Mouse (Mus musculus) forebrain, embryonic 11.5 days (tissue): ENCODE measurements around the gene Pum1. TPM values are rescaled to one million over a fixed set of nuclear protein-coding genes. Genes with fewer than 3 reads are reported as not detected.

Experiments
- ATAC-seq: fragments of 200-750 bp; cut with Nextera tagmentation; replicated peaks from 2 replicates; pipeline ENCODE4 v1.8.0; 2017; ENCODE audit warnings: moderate TSS enrichment; ENCODE audit not compliant: low FRiP score
- DNase-seq: peaks from one replicate; pipeline ENCODE4 v3.0.0-alpha.2; 2017; ENCODE audit warnings: low spot score
- H3K27ac ChIP-seq: fragments of 300-500 bp; sonication (generic); 2 replicates; pipeline ENCODE4 v1.5.1; 2014; ENCODE audit warnings: low read depth, low read length
- H3K27me3 ChIP-seq: fragments of 300-500 bp; sonication (generic); 2 replicates; pipeline ENCODE4 v1.6.1; 2014; ENCODE audit warnings: mild to moderate bottlenecking, low read length, mixed read lengths; ENCODE audit not compliant: control insufficient read depth, insufficient read depth
- H3K36me3 ChIP-seq: fragments of 300-500 bp; sonication (generic); 2 replicates; pipeline ENCODE4 v1.6.1; 2014; ENCODE audit warnings: mild to moderate bottlenecking, low read length, moderate library complexity, mixed read lengths; ENCODE audit not compliant: control insufficient read depth, insufficient read depth
- H3K4me1 ChIP-seq: fragments of 300-500 bp; sonication (generic); replicated peaks from 2 replicates; pipeline ENCODE4 v1.6.1; 2014; ENCODE audit warnings: low read length, mixed read lengths; ENCODE audit not compliant: control insufficient read depth, insufficient read depth
- H3K4me2 ChIP-seq: fragments of 300-500 bp; sonication (generic); 2 replicates; pipeline ENCODE4 v1.6.1; 2014; ENCODE audit warnings: low read depth, mild to moderate bottlenecking, low read length, moderate library complexity, mixed read lengths; ENCODE audit not compliant: severe bottlenecking
- H3K4me3 ChIP-seq: fragments of 300-500 bp; sonication (generic); 2 replicates; pipeline ENCODE4 v1.5.1; 2014; ENCODE audit warnings: low read depth, low read length
- H3K9ac ChIP-seq: fragments of 300-500 bp; sonication (generic); 2 replicates; pipeline ENCODE4 v1.6.1; 2014; ENCODE audit warnings: low read length
- H3K9me3 ChIP-seq: fragments of 300-500 bp; sonication (generic); 2 replicates; pipeline ENCODE4 v1.6.1; 2016; ENCODE audit warnings: low read length, mixed read lengths; ENCODE audit not compliant: control insufficient read depth
- WGBS: fragments of 180-500 bp; shearing (Covaris S2); extraction: QIAGEN DNeasy Blood & Tissue Kit; methylation state at CpG from one replicate; pipeline ENCODE4 v1.1.7; 2014; 5-methylcytosine and 5-hydroxymethylcytosine counted together
- polyA plus RNA-seq: library from polyadenylated mRNA; unstranded; fragments of >200 nt; fragmentation: Nextera tagmentation; extraction: Ambion mirVana; gene quantifications from 2 replicates; pipeline ENCODE4 v1.2.1, GENCODE M21; 2014

Pum1 gene
- polyA plus RNA-seq, 1 experiment from 2014 or later = 131 TPM

GRCm38 (mm10) chr4:130810845-130811244, 147.7 kb downstream of the Pum1 start:
- H3K9ac ChIP-seq = no peak overlapping the region
- H3K36me3 ChIP-seq = no peaks in the 10 kb centered on the region
- H3K27ac ChIP-seq = no peak overlapping the region
- H3K27me3 ChIP-seq = no peaks in the 10 kb centered on the region
- H3K4me3 ChIP-seq = no peak overlapping the region
- DNase-seq = no peak
- H3K4me2 ChIP-seq = no peak overlapping the region
- no peak for ATAC-seq
- H3K9me3 ChIP-seq = no peaks in the 10 kb centered on the region
- WGBS = 17% methylated on average over 2 of the region's 3 CpGs
- peaks cover 6% of the 10 kb centered on the region; the same call in 1 of the 2 replicates for H3K4me1 ChIP-seq

DNA sequence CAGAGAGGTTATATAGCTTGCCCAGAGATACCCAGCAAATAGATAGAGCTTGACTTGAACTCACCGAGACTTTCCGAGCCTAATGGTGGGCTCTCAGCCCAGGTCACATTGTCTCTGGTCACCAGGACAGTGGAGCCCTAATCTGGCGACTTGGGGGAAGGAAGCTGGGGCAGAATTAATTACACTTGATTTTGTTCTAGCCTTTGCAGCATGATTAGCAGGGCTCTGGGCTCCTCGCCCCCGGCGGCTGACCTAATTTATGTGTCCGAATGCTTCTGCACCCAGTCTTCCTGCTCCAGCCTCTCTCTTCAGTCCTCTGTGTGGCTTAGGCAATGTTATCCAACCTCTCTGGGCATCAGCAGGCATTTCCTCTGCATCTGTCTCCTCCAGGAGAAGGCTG, 148.3 kb downstream of the Pum1 start:
- 38% methylated on average over 7 of the region's 7 CpGs for WGBS

DNA sequence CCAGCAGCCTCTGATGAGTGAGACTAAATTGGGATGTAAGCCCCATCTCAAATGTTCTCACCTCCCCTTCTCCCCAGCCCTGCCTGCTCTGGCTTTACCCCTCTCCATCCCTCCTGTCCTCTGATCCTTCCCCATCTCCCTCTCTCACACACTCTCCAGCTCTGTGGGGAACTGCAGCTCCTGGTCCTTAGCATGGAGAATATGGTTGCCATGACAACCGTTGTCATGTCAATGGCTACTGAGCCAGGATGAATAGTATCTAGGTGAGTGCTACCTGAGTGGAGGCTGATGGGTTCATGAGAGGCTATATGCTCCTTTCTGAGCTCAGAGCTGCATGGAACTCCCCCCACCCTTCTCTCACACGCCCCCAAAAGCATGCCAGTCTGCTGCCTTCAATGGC, 150.8 kb downstream of the Pum1 start:
- H3K4me1 ChIP-seq = peaks cover 6% of the 10 kb centered on the region; the same call in 1 of the 2 replicates
- H3K27me3 ChIP-seq = no peaks in the 10 kb centered on the region
- no peak overlapping the region for H3K4me3 ChIP-seq
- WGBS = 46% methylated on average over 2 of the region's 2 CpGs
- peak; percentile 51; the same call in 1 of the 2 replicates for ATAC-seq
- H3K36me3 ChIP-seq = no peaks in the 10 kb centered on the region
- no peak for DNase-seq
- H3K27ac ChIP-seq = no peak overlapping the region
- H3K9me3 ChIP-seq = no peaks in the 10 kb centered on the region
- H3K4me2 ChIP-seq = no peak overlapping the region
- no peak overlapping the region for H3K9ac ChIP-seq

More for the DNA sequence above, 148.3 kb downstream of the Pum1 start:
- ATAC-seq = no peak
- Histone ChIP-seq H3K4me1 (peaks cover 6% of the 10 kb centered on the region; the same call in 1 of the 2 replicates), H3K9ac (no peak overlapping the region), H3K4me3 (no peak overlapping the region), H3K4me2 (no peak overlapping the region), H3K27me3 (no peaks in the 10 kb centered on the region), H3K27ac (no peak overlapping the region), H3K9me3 (no peaks in the 10 kb centered on the region), H3K36me3 (no peaks in the 10 kb centered on the region)
- DNase-seq = no peak

- Histone ChIP-seq H3K9me3 (no peaks in the 10 kb centered on the region), H3K27ac (no peak overlapping the region), H3K4me1 (peaks cover 6% of the 10 kb centered on the region; the same call in 1 of the 2 replicates), H3K4me3 (no peak overlapping the region), H3K9ac (no peak overlapping the region), H3K4me2 (no peak overlapping the region), H3K36me3 (no peaks in the 10 kb centered on the region), H3K27me3 (no peaks in the 10 kb centered on the region)
- 66% methylated on average over 8 of the region's 8 CpGs for WGBS
- DNase-seq = no peak
- ATAC-seq = no peak
Observed at GRCm38 (mm10) chr4:130814742-130815330, 151.7 kb downstream of the Pum1 start.

DNA sequence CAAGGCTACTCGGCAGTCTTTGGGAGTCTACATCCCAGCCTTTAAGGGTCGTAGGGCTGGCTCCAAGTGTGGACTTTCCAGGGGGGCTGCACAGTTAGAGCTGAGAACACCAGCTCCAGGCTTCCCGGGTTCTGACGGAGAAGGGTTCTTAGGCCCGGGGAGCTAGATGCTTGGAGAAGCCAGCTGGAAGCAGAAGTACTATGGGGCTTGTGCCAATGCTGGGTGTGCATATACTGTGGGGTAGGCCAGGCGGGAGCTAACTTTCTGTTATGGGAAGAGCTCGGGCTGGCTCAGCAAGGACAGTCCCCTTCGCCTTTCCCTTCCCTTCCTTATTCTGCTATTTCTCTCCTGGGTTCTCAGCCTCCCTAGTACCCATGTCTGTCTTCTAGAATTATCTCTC, 152.7 kb downstream of the Pum1 start:
- no peak overlapping the region for H3K4me3 ChIP-seq
- DNase-seq (no peak), ATAC-seq (no peak)
- no peaks in the 10 kb centered on the region for H3K36me3 ChIP-seq
- no peak overlapping the region for H3K9ac ChIP-seq
- H3K9me3 ChIP-seq = no peaks in the 10 kb centered on the region
- WGBS = 84% methylated on average over 8 of the region's 8 CpGs
- no peak overlapping the region for H3K4me2 ChIP-seq
- peaks cover 6% of the 10 kb centered on the region; the same call in 1 of the 2 replicates for H3K4me1 ChIP-seq
- H3K27ac ChIP-seq = no peak overlapping the region
- no peaks in the 10 kb centered on the region for H3K27me3 ChIP-seq

- Histone ChIP-seq H3K4me2 (no peak overlapping the region), H3K27ac (no peak overlapping the region), H3K27me3 (no peaks in the 10 kb centered on the region), H3K9ac (no peak overlapping the region), H3K4me3 (no peak overlapping the region), H3K4me1 (0 out of 2 replicates have a peak, but pooled peaks cover 2% of the 10 kb centered on the region), H3K36me3 (no peaks in the 10 kb centered on the region), H3K9me3 (no peaks in the 10 kb centered on the region)
- DNase-seq = no peak
- 95% methylated on average over 3 of the region's 3 CpGs for WGBS
- no peak for ATAC-seq
Observed at GRCm38 (mm10) chr4:130819806-130820205, 156.7 kb downstream of the Pum1 start.

DNA sequence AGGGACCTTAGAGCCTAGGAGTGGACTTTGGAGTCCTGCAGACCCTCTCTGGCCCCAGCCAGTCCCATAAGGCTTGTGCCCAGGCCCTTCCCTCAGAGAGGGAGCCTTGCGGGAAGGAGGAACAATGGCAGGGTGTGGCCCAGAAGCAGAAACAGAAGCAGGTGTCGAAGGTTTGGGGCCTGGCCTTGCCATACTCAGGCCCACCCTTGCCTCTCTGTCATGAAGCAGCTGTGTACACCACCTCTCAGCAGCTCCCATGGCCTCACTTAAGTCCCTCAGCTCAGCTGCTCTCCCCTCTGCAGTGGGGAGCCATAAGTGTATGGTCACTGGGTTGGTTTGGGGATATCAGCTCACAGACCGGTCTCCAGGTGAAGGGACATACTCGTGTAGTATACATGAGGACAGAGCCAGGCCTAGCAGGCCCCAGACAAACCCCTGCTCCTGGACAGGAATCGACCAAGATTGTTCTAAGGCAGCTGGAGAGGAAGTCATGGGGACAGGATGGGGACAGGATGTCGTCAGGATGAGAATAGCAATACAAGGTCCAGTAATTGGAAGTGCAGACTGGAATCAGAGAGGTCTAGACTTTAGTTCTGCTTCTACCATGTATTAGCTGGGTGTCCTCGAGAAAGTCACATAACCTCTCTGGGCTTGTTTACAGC, 157.6 kb downstream of the Pum1 start:
- Histone ChIP-seq H3K36me3 (no peaks in the 10 kb centered on the region), H3K4me1 (no peaks in the 10 kb centered on the region), H3K4me3 (no peak overlapping the region), H3K4me2 (no peak overlapping the region), H3K27me3 (no peaks in the 10 kb centered on the region), H3K27ac (no peak overlapping the region), H3K9me3 (no peaks in the 10 kb centered on the region), H3K9ac (no peak overlapping the region)
- WGBS = 82% methylated on average over 7 of the region's 7 CpGs
- DNase-seq (no peak), ATAC-seq (no peak)

DNA sequence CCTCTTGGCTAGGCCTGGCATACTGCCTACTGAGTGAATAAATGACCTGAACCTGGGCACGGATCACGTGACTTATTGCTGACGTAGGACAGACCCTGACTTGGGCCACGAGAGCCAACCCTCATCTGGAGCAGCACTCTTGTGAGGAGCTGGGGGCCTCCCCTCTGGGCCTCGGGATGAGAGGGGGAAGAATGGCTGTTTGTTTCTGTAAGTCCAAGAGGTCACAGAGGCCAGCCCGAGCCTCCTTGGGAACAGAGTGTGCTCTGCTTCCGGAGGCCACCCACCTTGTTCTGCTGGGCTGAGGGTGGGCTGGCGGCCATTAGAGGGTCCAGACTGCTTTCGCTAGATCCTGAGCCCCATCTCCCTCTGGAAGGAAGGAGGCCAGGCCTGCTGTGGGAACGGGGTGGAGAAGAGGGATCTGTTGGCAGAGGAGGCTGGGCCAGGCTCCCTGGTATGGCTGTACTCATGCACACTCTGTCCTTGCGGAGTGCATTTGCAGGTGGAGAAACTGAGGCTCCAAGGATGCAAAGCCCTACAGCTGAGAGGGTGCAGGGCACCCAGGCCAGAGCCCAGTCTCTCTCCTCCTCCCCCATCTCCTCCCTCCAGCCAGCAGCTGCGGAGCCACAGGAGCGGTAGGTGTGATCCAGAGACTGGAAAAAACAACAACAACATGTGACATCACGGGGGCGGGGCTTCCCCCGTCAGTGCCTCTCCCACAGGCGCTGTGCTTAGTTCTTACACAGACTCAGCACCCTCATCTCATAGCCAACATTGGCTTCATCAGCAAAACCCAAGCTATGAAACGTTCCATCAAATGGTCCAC, 165.9 kb downstream of the Pum1 start:
- Histone ChIP-seq H3K4me3 (no peak overlapping the region), H3K4me2 (peak overlapping the region; percentile 24; the same call in 1 of the 2 replicates), H3K4me1 (peaks cover 2% of the 10 kb centered on the region; the same call in 1 of the 2 replicates), H3K36me3 (no peaks in the 10 kb centered on the region), H3K27me3 (peaks cover under 1% of the 10 kb centered on the region; the same call in 1 of the 2 replicates), H3K27ac (0 out of 2 replicates have a peak overlapping the region, but pooled peaks have one; percentile 18), H3K9ac (no peak overlapping the region), H3K9me3 (no peaks in the 10 kb centered on the region)
- ATAC-seq (peak; percentile 53), DNase-seq (peak; percentile 67)
- WGBS = 11% methylated on average over 18 of the region's 18 CpGs
